Mouse (Mus musculus) G1E (cell line): Measurements from ENCODE around the gene Sorcs2. TPM values are rescaled to one million over a fixed set of nuclear protein-coding genes. Genes with fewer than 3 reads are reported as not detected.
"Not testable (repeated sequence)": the region's sequence is repeated elsewhere in the genome, so short reads cannot be mapped to it uniquely, and the experiment has no call there.

Source experiments
- ATAC-seq: 2 replicates; pipeline ENCODE4 v1.8.0; 2016; ENCODE audit warnings: mild to moderate bottlenecking; ENCODE audit not compliant: insufficient number of reproducible peaks, poor library complexity, low FRiP score, severe bottlenecking; ENCODE audit errors: extremely low read depth
- DNase-seq: peaks from one replicate; pipeline ENCODE4 v3.0.0; 2012; ENCODE audit warnings: low spot score
- H3K27me3 ChIP-seq: 2 replicates; pipeline ENCODE4 v1.6.1; 2012; ENCODE audit warnings: mild to moderate bottlenecking, low read length, inconsistent platforms; ENCODE audit not compliant: insufficient read depth
- H3K36me3 ChIP-seq: replicated peaks from 2 replicates; pipeline ENCODE3; 2012; ENCODE audit warnings: mild to moderate bottlenecking, inconsistent platforms
- H3K4me1 ChIP-seq: 2 replicates; pipeline ENCODE4 v1.6.1; 2012; ENCODE audit warnings: low read depth, low read length, inconsistent platforms, mixed read lengths; ENCODE audit not compliant: insufficient read depth
- H3K4me3 ChIP-seq: 2 replicates; pipeline ENCODE4 v1.5.1; 2012; ENCODE audit warnings: low read depth, mild to moderate bottlenecking, inconsistent platforms, low read length, moderate library complexity, mixed read lengths
- H3K9me3 ChIP-seq: replicated peaks from 2 replicates; pipeline ENCODE4 v1.6.1; 2012; ENCODE audit warnings: inconsistent platforms
- CTCF ChIP-seq: IDR thresholded peaks from 2 replicates; pipeline ENCODE4 v1.5.1; 2012; ENCODE audit warnings: low read depth, low read length, inconsistent platforms, mixed read lengths
- GATA1 ChIP-seq: IDR thresholded peaks from 2 replicates; pipeline ENCODE4 v1.6.1; 2012; ENCODE audit warnings: borderline replicate concordance, low read length, inconsistent platforms, mixed read lengths
- GATA2 ChIP-seq: IDR thresholded peaks from 2 replicates; pipeline ENCODE4 v1.6.1; 2012; ENCODE audit warnings: low read depth, low read length, inconsistent platforms, borderline replicate concordance
- POLR2AphosphoS5 ChIP-seq: IDR thresholded peaks from 2 replicates; pipeline ENCODE4 v1.6.1; 2012; ENCODE audit warnings: low read depth, low read length, inconsistent platforms; ENCODE audit not compliant: insufficient replicate concordance
- TAL1 ChIP-seq: conservative IDR thresholded peaks from 2 replicates; pipeline ENCODE4 v1.6.1; 2012; ENCODE audit warnings: low read depth, low read length, inconsistent platforms, mixed read lengths
- polyA plus RNA-seq: library from polyadenylated mRNA; stranded (reverse); fragments of >175 nt; gene quantifications from 2 replicates; pipeline ENCODE4 v1.2.3, GENCODE M21; 2012
- total RNA-seq, 2 experiments: library from RNA; stranded (forward) in 1 of 2; stranded (reverse) in 1 of 2; fragments of 200-1000 nt in 1 of 2; fragments of >200 nt in 1 of 2; fragmentation: Nextera tagmentation in 1 of 2; gene quantifications; 2 replicates each; pipeline ENCODE4 v1.2.3; 2014 to 2017

Gene Sorcs2
- total and polyA plus RNA-seq, 3 experiments, result 0.04 to 0.22 TPM; not detected in 1

DNA sequence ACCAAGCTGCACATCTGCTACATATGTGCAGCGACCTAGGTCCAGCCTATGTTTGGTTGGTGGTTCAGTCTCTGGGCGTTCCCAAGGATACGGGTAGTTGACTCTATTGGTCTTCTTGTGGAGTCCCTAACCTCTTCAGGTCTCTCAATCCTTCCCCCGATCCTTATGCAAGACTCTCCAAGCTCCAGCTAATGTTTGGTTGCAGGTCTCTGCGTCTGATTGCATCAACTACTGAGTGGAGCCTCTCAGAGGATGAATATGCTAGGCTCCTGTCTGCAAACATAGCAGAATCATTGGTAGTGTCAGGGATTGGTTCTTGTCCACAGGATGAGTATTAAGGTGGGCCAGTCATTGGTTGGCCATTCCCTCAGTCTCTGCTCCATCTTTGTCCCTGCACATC lies 140.9 kb downstream of the Sorcs2 start:
- Histone ChIP-seq H3K27me3 (peaks cover 3% of the 10 kb centered on the region; the same call in 1 of the 2 replicates), H3K4me1 (no peaks in the 10 kb centered on the region), H3K4me3 (no peak overlapping the region), H3K36me3 (no peaks in the 10 kb centered on the region), H3K9me3 (no peaks in the 10 kb centered on the region)
- ATAC-seq (no peak), DNase-seq (no peak)
- TF ChIP-seq TAL1 (no peak), GATA2 (no peak), GATA1 (no peak), CTCF (no peak), POLR2AphosphoS5 (no peak)

DNA sequence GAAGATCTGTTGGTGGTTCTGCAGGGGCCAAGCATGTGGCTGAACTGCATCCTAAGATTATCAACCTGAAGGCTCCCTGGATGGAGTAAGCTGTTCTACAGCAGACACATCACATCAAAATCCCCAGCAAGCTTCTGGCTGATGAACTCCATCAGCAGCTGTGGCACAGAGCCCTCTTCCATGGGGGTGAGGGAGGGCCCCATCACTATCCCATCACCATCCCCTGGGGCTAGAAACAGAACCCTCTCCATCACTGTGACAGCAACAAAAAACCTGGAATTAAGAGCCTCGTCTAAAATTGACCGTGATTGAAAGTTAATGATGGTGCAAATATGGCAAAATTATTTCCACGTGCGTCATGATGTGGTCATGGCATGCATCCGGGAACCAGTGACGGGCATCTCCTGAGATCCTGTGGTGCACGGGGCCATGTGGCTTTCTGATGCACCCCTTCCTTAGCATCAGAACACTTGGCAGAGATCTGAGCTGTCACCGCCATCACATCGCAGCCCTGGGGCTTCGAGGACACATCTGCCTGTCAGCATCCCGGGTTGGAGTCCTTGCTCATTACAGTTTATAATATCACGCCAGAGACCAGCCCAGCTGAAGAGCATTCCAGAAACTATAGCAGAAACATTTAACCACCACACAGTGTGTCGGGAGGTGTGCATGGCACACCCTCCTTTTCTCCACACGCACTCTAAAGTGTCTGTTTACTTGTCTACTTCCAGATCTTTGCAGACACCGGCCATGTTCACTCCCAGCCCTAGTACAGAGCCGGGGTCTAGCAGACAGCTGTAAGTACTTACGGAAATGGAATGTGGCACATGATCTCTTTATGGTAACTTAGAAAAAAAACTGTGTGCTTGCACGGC lies 143.1 kb downstream of the Sorcs2 start:
- Histone ChIP-seq H3K27me3 (peaks cover 3% of the 10 kb centered on the region; the same call in 1 of the 2 replicates), H3K4me1 (no peaks in the 10 kb centered on the region), H3K9me3 (no peaks in the 10 kb centered on the region), H3K4me3 (no peak overlapping the region), H3K36me3 (no peaks in the 10 kb centered on the region)
- ATAC-seq (no peak), DNase-seq (no peak)
- TF ChIP-seq CTCF (no peak), TAL1 (no peak), GATA1 (no peak), GATA2 (no peak), POLR2AphosphoS5 (no peak)

DNA sequence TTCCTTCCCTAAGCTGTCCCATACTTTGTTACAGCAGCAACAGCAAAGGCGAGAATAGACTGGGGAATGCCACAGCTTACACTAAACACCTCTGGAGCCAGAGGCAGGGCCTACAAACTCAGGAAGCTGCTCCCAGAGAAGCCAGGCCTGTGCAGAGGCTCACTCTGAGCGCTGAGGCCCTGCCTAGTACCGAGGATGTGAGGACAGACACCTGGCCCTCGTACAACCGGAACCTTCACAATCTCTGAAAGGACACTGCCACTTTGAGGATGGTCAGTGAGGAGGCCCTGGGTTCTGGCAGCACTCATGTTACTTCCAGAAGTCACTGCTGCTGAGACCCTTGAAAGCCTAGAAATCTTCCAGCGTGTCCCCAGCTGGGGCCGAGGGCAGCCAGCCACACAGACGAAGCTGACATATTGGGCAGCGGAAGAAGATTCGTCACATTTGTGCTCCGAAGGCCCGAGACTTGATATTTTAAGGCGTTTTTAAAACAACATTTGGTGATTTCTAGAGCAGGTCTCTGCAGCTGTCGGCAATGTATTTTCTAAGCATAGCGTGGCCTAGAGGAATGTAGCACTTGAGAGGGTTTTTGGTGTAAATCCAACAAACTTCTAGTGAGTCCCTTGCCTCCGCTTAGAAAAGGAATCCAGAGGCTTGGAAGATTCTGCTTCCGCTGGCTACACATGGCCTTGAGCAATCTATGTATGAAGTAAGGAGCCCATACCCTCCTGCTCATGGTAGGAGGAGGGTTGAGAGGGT lies 145.0 kb downstream of the Sorcs2 start:
- Histone ChIP-seq H3K4me1 (no peaks in the 10 kb centered on the region), H3K36me3 (no peaks in the 10 kb centered on the region), H3K4me3 (no peak overlapping the region), H3K27me3 (peaks cover 3% of the 10 kb centered on the region; the same call in 1 of the 2 replicates), H3K9me3 (no peaks in the 10 kb centered on the region)
- DNase-seq (no peak), ATAC-seq (no peak)
- no peak for TF ChIP-seq CTCF
- no peak for TF ChIP-seq POLR2AphosphoS5
- TF ChIP-seq GATA2, result no peak
- TF ChIP-seq TAL1, result no peak
- TF ChIP-seq GATA1, result no peak

DNA sequence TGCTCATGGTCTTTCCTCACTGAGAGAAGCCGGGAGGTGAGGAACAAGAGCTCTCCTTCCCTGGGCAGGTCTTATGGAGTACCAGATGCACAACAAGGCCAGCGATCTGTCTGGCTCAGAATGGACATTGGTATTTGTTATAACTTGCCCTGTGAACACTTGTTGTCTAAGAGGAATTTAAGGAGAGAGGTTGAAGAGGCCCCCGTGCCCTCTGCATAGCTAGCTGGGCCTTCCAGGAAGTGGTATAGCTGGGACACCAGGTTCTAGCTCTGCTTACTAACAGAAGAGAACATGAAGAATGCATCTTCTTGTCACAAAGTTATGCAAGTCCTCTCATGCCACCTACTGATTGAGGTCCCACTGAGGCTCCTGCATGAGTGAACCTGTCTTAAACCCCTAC lies 149.9 kb downstream of the Sorcs2 start:
- H3K27me3 ChIP-seq, result peaks cover 3% of the 10 kb centered on the region; the same call in 1 of the 2 replicates

DNA sequence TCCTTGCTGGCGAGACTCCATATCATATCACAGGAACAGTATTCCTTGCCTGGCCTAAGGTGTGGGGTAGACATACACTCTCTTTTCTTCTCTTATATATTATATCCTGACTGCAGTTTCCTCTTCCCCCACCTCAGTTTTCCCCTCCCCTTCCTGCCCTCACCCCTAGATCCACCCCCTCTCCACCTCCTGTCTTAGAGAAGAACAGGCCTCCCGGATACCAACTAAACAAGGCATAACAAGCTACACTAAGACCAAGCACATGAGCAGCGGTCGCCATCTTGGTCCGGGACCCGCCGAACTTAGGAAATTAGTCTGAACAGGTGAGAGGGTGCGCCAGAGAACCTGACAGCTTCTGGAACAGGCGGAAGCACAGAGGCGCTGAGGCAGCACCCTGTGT lies 160.4 kb downstream of the Sorcs2 start:
- ATAC-seq, H3K9me3 ChIP-seq, H3K4me3 ChIP-seq, H3K36me3 ChIP-seq, H3K27me3 ChIP-seq, H3K4me1 ChIP-seq, DNase-seq: not testable (repeated sequence)

More for the DNA sequence above, 149.9 kb downstream of the Sorcs2 start:
- Histone ChIP-seq H3K4me1 (no peaks in the 10 kb centered on the region), H3K4me3 (no peak overlapping the region), H3K36me3 (no peaks in the 10 kb centered on the region), H3K9me3 (no peaks in the 10 kb centered on the region)
- no peak for DNase-seq
- ATAC-seq, result no peak
- TF ChIP-seq CTCF (no peak), TAL1 (no peak), GATA2 (no peak), POLR2AphosphoS5 (no peak), GATA1 (no peak)

DNA sequence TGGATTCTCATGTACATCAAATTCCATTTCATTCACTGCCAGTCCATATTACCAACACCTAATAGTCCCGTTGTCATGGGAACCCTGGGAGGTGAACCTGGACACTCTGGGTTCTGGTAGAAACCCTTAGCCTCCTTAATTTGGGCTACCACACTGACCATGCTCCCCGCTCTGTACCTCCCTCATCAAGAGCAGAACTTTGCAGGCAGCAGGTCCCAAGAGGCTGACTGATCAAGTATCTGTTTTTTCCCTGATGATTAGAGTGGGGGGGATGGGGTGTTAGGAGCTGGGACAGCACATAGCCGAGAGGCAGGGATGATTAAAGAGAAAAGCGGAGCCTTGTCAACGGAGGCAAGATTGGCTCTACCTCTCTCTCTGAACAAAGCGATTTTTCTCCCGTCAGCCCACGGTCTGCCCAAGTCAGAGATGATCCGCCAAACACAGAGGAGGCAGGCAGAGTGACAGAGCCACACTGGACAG lies 167.6 kb downstream of the Sorcs2 start:
- ATAC-seq (no peak), DNase-seq (no peak)
- TF ChIP-seq POLR2AphosphoS5 (no peak), CTCF (no peak), GATA1 (no peak), TAL1 (no peak), GATA2 (no peak)
- Histone ChIP-seq H3K36me3 (no peaks in the 10 kb centered on the region), H3K4me3 (no peak overlapping the region), H3K27me3 (no peaks in the 10 kb centered on the region), H3K4me1 (no peaks in the 10 kb centered on the region), H3K9me3 (no peaks in the 10 kb centered on the region)
